Mouse (Mus musculus) midbrain, postnatal 0 days (tissue): ENCODE measurements around the gene Myo1b. TPM values are rescaled to one million over a fixed set of nuclear protein-coding genes. Genes with fewer than 3 reads are reported as not detected.

Experiments
- ATAC-seq: fragments of 200-750 bp; cut with Nextera tagmentation; 2 replicates; pipeline ENCODE4 v1.8.0; 2017; ENCODE audit warnings: moderate number of reproducible peaks, mild to moderate bottlenecking, moderate TSS enrichment, moderate library complexity; ENCODE audit not compliant: low FRiP score
- DNase-seq: peaks from one replicate; pipeline ENCODE4 v3.0.0-alpha.2; 2015; ENCODE audit warnings: low spot score
- H3K27ac ChIP-seq: fragments of 300-500 bp; sonication (generic); 2 replicates; pipeline ENCODE4 v1.5.1; 2014; ENCODE audit warnings: low read depth, mild to moderate bottlenecking, low read length, mixed read lengths
- H3K27me3 ChIP-seq: fragments of 300-500 bp; sonication (generic); 2 replicates; pipeline ENCODE4 v1.6.1; 2014; ENCODE audit warnings: low read length, control low read depth, mixed read lengths; ENCODE audit not compliant: insufficient read depth
- H3K36me3 ChIP-seq: fragments of 300-500 bp; sonication (generic); 2 replicates; pipeline ENCODE4 v1.6.1; 2014; ENCODE audit warnings: low read length, control low read depth, mixed read lengths; ENCODE audit not compliant: insufficient read depth
- H3K4me1 ChIP-seq: fragments of 300-500 bp; sonication (generic); 2 replicates; pipeline ENCODE4 v1.6.1; 2014; ENCODE audit warnings: mild to moderate bottlenecking, control low read depth, antibody characterized with exemption, low read length, mixed read lengths; ENCODE audit not compliant: insufficient read depth
- H3K4me2 ChIP-seq: fragments of 300-500 bp; sonication (generic); 2 replicates; pipeline ENCODE4 v1.6.1; 2014; ENCODE audit warnings: low read depth, mild to moderate bottlenecking, low read length, mixed read lengths; ENCODE audit not compliant: poor library complexity, severe bottlenecking
- H3K4me3 ChIP-seq: fragments of 300-500 bp; sonication (generic); 2 replicates; pipeline ENCODE4 v1.5.1; 2014; ENCODE audit warnings: low read depth, mild to moderate bottlenecking, low read length, moderate library complexity
- H3K9ac ChIP-seq: fragments of 300-500 bp; sonication (generic); replicated peaks from 2 replicates; pipeline ENCODE4 v1.6.1; 2014; ENCODE audit warnings: mild to moderate bottlenecking, low read length, moderate library complexity, mixed read lengths; ENCODE audit not compliant: poor library complexity, severe bottlenecking
- H3K9me3 ChIP-seq: fragments of 300-500 bp; sonication (generic); 2 replicates; pipeline ENCODE4 v1.6.1; 2016; ENCODE audit warnings: low read length, control low read depth
- CTCF ChIP-seq: IDR thresholded peaks from 2 replicates; pipeline ENCODE4 v1.5.1; 2016; ENCODE audit warnings: antibody characterized with exemption, mild to moderate bottlenecking
- WGBS: fragments of 180-500 bp; shearing (Covaris S2); extraction: QIAGEN DNeasy Blood & Tissue Kit; methylation state at CpG from one replicate; pipeline ENCODE4 v1.1.7; 2014; 5-methylcytosine and 5-hydroxymethylcytosine counted together
- polyA plus RNA-seq: library from polyadenylated mRNA; unstranded; fragments of >200 nt; fragmentation: Nextera tagmentation; extraction: Ambion mirVana; gene quantifications from 2 replicates; pipeline ENCODE4 v1.2.1, GENCODE M21; 2015
- total RNA-seq: library from RNA; depleted of rRNA; stranded (reverse); fragments of >200 nt; gene quantifications from 2 replicates; pipeline ENCODE4 v1.2.3, GENCODE M21; 2014

The Myo1b gene
- total and polyA plus RNA-seq, 2 experiments from 2014 or later = 33.5 to 41.0 TPM

GRCm38 (mm10) chr1:51742586-51742985, 173.3 kb downstream of the Myo1b start:
- DNase-seq (no peak), ATAC-seq (no peak)
- Histone ChIP-seq H3K9ac (no peak overlapping the region), H3K27me3 (no peaks in the 10 kb centered on the region), H3K36me3 (no peaks in the 10 kb centered on the region), H3K4me1 (no peaks in the 10 kb centered on the region), H3K4me2 (no peak overlapping the region), H3K4me3 (no peak overlapping the region), H3K27ac (no peak overlapping the region), H3K9me3 (no peaks in the 10 kb centered on the region)
- TF ChIP-seq CTCF = no peak
- 100% methylated on average over 1 of the region's 1 CpGs for WGBS

DNA sequence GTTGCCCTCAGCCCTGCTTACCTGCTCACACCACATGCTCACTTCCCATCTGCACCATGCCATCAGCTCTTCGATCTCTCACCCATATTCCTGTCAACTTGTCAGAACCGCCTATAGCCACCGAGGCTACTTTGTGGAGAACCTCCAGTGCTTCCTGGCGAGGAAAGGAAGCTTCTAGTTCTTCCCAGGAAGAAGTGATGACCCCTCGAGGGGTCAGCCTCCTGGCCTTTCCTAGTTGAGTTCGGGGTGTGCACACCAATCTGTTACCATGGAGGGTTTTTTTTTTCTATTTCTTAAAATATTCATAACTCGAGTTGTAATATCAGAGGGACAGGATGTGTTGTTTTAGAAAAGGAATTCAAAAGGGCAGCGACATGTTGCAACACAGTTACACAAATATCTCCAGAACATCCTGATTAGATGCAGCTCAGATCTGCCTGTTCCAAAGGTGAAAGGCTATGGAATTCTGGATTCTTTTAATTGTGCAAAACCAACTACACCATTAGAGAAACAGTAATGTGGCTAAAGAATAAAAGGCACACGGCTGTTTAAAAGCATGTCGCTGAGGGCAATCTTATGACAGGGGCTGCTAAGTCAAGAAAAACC, 175.1 kb downstream of the Myo1b start:
- no peaks in the 10 kb centered on the region for H3K4me1 ChIP-seq
- H3K4me2 ChIP-seq = no peak overlapping the region
- H3K9me3 ChIP-seq = no peaks in the 10 kb centered on the region
- H3K27me3 ChIP-seq = no peaks in the 10 kb centered on the region
- no peak overlapping the region for H3K9ac ChIP-seq
- DNase-seq (no peak), ATAC-seq (no peak)
- 91% methylated on average over 10 of the region's 10 CpGs for WGBS
- no peak overlapping the region for H3K4me3 ChIP-seq
- no peak for TF ChIP-seq CTCF
- no peak overlapping the region for H3K27ac ChIP-seq
- H3K36me3 ChIP-seq = no peaks in the 10 kb centered on the region

DNA sequence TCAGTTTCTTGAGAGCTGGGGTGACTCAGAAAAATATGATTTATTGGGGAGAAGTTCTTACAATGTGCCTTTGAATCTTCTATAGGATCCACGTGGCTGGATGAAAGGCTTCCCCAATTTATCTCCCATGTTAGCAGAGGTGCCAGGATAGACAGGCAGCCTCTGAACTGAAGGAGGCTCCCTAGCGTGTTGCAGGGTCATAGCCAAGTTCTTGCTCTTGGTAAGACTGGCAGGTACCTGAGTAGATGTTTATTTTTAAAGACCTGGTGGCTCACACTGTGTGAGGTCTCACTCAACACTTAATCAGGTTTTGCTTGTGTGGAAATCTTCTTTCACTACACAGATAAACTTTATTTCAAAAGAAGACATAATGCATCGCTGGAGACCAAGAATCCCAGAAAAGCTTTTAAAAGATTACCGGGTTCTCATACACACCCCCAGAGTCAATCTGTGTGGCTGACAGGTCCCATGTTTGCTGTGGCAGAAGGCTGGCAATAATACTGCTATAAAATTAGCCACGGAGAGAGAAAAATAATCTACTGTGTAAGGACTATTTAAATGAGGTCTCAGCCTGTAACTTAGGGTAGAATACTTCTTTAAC, 176.5 kb downstream of the Myo1b start:
- Histone ChIP-seq H3K27me3 (no peaks in the 10 kb centered on the region), H3K9me3 (no peaks in the 10 kb centered on the region), H3K36me3 (no peaks in the 10 kb centered on the region), H3K27ac (no peak overlapping the region), H3K4me1 (no peaks in the 10 kb centered on the region), H3K4me3 (no peak overlapping the region), H3K9ac (no peak overlapping the region), H3K4me2 (no peak overlapping the region)
- DNase-seq (no peak), ATAC-seq (no peak)
- TF ChIP-seq CTCF = no peak
- WGBS = 78% methylated on average over 5 of the region's 5 CpGs

GRCm38 (mm10) chr1:51736822-51737221, 179.0 kb downstream of the Myo1b start:
- no peak for TF ChIP-seq CTCF
- 69% methylated on average over 2 of the region's 2 CpGs for WGBS

DNA sequence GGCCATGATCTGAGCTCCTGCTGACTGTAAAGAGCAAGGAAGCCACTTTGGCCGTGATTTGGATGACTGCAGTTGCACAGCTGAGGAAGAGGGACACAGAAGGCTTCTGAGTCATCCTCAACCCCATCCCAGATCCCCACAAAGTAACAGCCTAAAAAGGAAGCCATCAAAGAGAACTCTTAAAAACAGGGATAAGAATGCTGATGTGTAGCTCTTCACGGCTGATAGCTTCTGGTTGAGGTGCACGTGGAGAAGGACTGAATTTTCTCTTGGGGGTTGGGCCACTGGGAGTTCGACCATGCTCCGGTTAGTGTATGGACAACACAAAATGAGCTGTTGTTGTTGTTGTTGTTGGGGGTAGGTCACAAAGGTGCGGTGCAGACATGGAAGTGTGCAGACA, 181.2 kb downstream of the Myo1b start:
- no peaks in the 10 kb centered on the region for H3K9me3 ChIP-seq
- no peak overlapping the region for H3K4me3 ChIP-seq
- H3K27ac ChIP-seq = no peak overlapping the region
- no peak for TF ChIP-seq CTCF
- no peaks in the 10 kb centered on the region for H3K27me3 ChIP-seq
- H3K4me1 ChIP-seq = no peaks in the 10 kb centered on the region
- H3K4me2 ChIP-seq = no peak overlapping the region
- no peak overlapping the region for H3K9ac ChIP-seq
- 78% methylated on average over 6 of the region's 6 CpGs for WGBS
- no peaks in the 10 kb centered on the region for H3K36me3 ChIP-seq
- DNase-seq (no peak), ATAC-seq (no peak)

More at GRCm38 (mm10) chr1:51736822-51737221, 179.0 kb downstream of the Myo1b start:
- DNase-seq = no peak
- no peaks in the 10 kb centered on the region for H3K27me3 ChIP-seq
- no peaks in the 10 kb centered on the region for H3K4me1 ChIP-seq
- no peak overlapping the region for H3K4me2 ChIP-seq
- no peak overlapping the region for H3K27ac ChIP-seq
- no peak for ATAC-seq
- H3K9ac ChIP-seq = no peak overlapping the region
- H3K4me3 ChIP-seq = no peak overlapping the region
- H3K9me3 ChIP-seq = no peaks in the 10 kb centered on the region
- H3K36me3 ChIP-seq = no peaks in the 10 kb centered on the region

DNA sequence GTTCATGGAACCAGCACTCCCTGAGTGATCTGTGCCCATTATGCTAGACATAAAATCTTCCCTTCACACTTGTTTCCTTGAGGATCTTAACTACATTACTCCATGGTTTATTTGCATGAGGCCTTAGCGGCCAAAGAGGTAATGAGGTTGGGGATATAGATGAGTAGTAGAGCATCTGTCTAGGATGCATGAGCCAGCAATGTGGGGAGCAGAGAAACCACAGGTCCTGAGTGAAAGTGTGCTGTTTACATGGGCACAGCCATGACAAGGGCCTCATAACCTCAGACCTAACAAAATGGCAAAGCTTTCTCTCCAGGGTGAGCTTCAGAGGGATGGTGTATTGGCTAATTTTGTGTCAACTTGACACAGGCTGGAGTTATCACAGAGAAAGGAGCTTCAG, 186.5 kb downstream of the Myo1b start:
- Histone ChIP-seq H3K9me3 (no peaks in the 10 kb centered on the region), H3K9ac (no peak overlapping the region), H3K27me3 (no peaks in the 10 kb centered on the region), H3K4me3 (no peak overlapping the region), H3K36me3 (no peaks in the 10 kb centered on the region), H3K4me2 (no peak overlapping the region), H3K4me1 (no peaks in the 10 kb centered on the region), H3K27ac (no peak overlapping the region)
- ATAC-seq (no peak), DNase-seq (no peak)
- no peak for TF ChIP-seq CTCF
- WGBS = 97% methylated on average over 1 of the region's 1 CpGs
